Mouse (Mus musculus) 416B (cell line): ENCODE measurements around the gene Hfe2.
A peak's percentile ranks its signal among the peaks of the same experiment; 100 is the strongest.
"Not testable (repeated sequence)": the region's sequence is repeated elsewhere in the genome, so short reads cannot be mapped to it uniquely, and the experiment has no call there.

ENCODE experiments used
- DNase-seq: peaks from one replicate; pipeline ENCODE4 v3.0.0; 2011; ENCODE audit warnings: low read depth

Hfe2 gene

GRCm38 (mm10) chr3:96524914-96525313 lies at the start of gene Hfe2:
Gene Hfe2 (plus strand): TSS chr3:96525172.
- no peak for DNase-seq

- no peak for DNase-seq
Measured at GRCm38 (mm10) chr3:96477084-96477483, 47.9 kb upstream of the Hfe2 start.

- DNase-seq, result no peak
Measured at GRCm38 (mm10) chr3:96477558-96477957, 47.4 kb upstream of the Hfe2 start.

- DNase-seq, result peak; percentile 23
Measured at GRCm38 (mm10) chr3:96479249-96479648, 45.7 kb upstream of the Hfe2 start.

GRCm38 (mm10) chr3:96480684-96481270 lies 44.2 kb upstream of the Hfe2 start:
- DNase-seq, result peak; percentile 86

- no peak for DNase-seq
Measured at GRCm38 (mm10) chr3:96481856-96482255, 43.1 kb upstream of the Hfe2 start.

- no peak for DNase-seq
Measured at GRCm38 (mm10) chr3:96482451-96482850, 42.5 kb upstream of the Hfe2 start.

- not testable (repeated sequence) for DNase-seq
Measured at GRCm38 (mm10) chr3:96483044-96483443, 41.9 kb upstream of the Hfe2 start.

- DNase-seq, result no peak
Measured at GRCm38 (mm10) chr3:96483946-96484345, 41.0 kb upstream of the Hfe2 start.

GRCm38 (mm10) chr3:96484921-96485320 lies 40.1 kb upstream of the Hfe2 start:
- DNase-seq, result no peak

GRCm38 (mm10) chr3:96485361-96485760 lies 39.6 kb upstream of the Hfe2 start:
- no peak for DNase-seq

GRCm38 (mm10) chr3:96486064-96486827 lies 38.7 kb upstream of the Hfe2 start:
- DNase-seq, result not testable (repeated sequence)

- peak; percentile 77 for DNase-seq
Measured at GRCm38 (mm10) chr3:96486828-96487559, 38.0 kb upstream of the Hfe2 start.

- DNase-seq, result peak; percentile 88
Measured at GRCm38 (mm10) chr3:96487596-96488289, 37.2 kb upstream of the Hfe2 start.

GRCm38 (mm10) chr3:96488290-96488906 lies 36.6 kb upstream of the Hfe2 start:
- DNase-seq, result not testable (repeated sequence)

- not testable (repeated sequence) for DNase-seq
Measured at GRCm38 (mm10) chr3:96488907-96489629, 35.9 kb upstream of the Hfe2 start.

- DNase-seq, result not testable (repeated sequence)
Measured at GRCm38 (mm10) chr3:96489636-96490035, 35.3 kb upstream of the Hfe2 start.

GRCm38 (mm10) chr3:96494456-96494855 lies 30.5 kb upstream of the Hfe2 start:
- not testable (repeated sequence) for DNase-seq

- no peak for DNase-seq
Measured at GRCm38 (mm10) chr3:96494912-96495311, 30.1 kb upstream of the Hfe2 start.

GRCm38 (mm10) chr3:96495490-96496210 lies 29.3 kb upstream of the Hfe2 start:
- no peak for DNase-seq
